Mouse (Mus musculus) cortical plate, adult 2 months (tissue): ENCODE measurements around the gene Cmss1.

Source experiments
- CTCF ChIP-seq: fragments of 200-500 bp; IDR thresholded peaks from 2 replicates; pipeline ENCODE4 v1.5.1; 2011; ENCODE audit warnings: mild to moderate bottlenecking, control low read depth, low read length; ENCODE audit not compliant: insufficient read depth; ENCODE audit errors: extremely low read depth
- POLR2A ChIP-seq: fragments of 200-500 bp; IDR thresholded peaks from 2 replicates; pipeline ENCODE4 v1.6.1; 2011; ENCODE audit warnings: mild to moderate bottlenecking, low read length, control low read depth; ENCODE audit not compliant: insufficient read depth; ENCODE audit errors: extremely low read depth

GRCm38 (mm10) chr16:57346258-57346657 lies 260.4 kb downstream of the Cmss1 start:
- no peak for TF ChIP-seq CTCF
- TF ChIP-seq POLR2A = no peak
